ENCODE assay signal across 13 mouse cellular contexts in genomic region chr12:71980746-71981145, GRCm38 (mm10).
DNase-seq lines count a peak whose midpoint lies in the region; ATAC-seq and TF ChIP-seq lines count a peak whose summit lies in the region.
"Had no signal": no experiment of that assay in that cellular context is flagged by ENCODE, and none has a peak within 500 bp of the region (broad histone marks: within the 10 kb centered on the region; RNA-seq: fewer than 3 reads in every experiment).

No protein-coding gene starts in this region.

- TF ChIP-seq EP300 in heart, adult 2 months (IDR thresholded peaks at IDR 0.05; ENCODE audit: insufficient read depth, low read depth, low read length) = no peak

- H3K27ac ChIP-seq in heart, adult 2 months = peak overlapping the region; percentile 86
- peak overlapping the region; percentile 75 for H3K27ac ChIP-seq in lung, embryonic 15.5 days
- H3K27ac ChIP-seq in embryonic facial prominence, embryonic 15.5 days (replicated peaks) = peak overlapping the region; percentile 78
- H3K27ac ChIP-seq: limb, embryonic 13.5 days; macrophage had no signal

- H3K27me3 ChIP-seq in heart, adult 2 months (ENCODE audit: control insufficient read depth, insufficient read depth, low read length) = no peaks in the 10 kb centered on the region
- no peaks in the 10 kb centered on the region for H3K27me3 ChIP-seq in lung, embryonic 15.5 days
- H3K27me3 ChIP-seq in embryonic facial prominence, embryonic 15.5 days = no peaks in the 10 kb centered on the region
- H3K27me3 ChIP-seq: limb, embryonic 13.5 days had no signal

- no peak for TF ChIP-seq POLR2A in heart, adult 2 months (IDR thresholded peaks at IDR 0.05; ENCODE audit: insufficient read depth, low read depth, low read length)

- intact Hi-C loops in heart, adult 2 months (cut with DNase I) = no loop called here
- intact Hi-C loops in heart, postnatal 14 days (cut with DNase I) = loop anchor here (5.0 kb wide), 1 partner anchor 213 kb away; no protein-coding TSS in a partner anchor

- peaks cover 20% of the 10 kb centered on the region for H3K4me1 ChIP-seq in heart, adult 2 months (ENCODE audit: control insufficient read depth, insufficient read depth, low read length)
- H3K4me1 ChIP-seq in lung, embryonic 15.5 days = peaks cover 64% of the 10 kb centered on the region
- peaks cover 33% of the 10 kb centered on the region for H3K4me1 ChIP-seq in embryonic facial prominence, embryonic 15.5 days

- DNase-seq in heart, adult 2 months = no peak
- DNase-seq in heart, postnatal 14 days = no peak
- DNase-seq in lung, postnatal 14 days = no peak
- peak; percentile 43 for DNase-seq in lung, postnatal 10 days
- DNase-seq in thymus, postnatal 14 days = no peak
- DNase-seq: cerebellum, postnatal 25 days; gastrocnemius, postnatal 36 days; thymus, adult 2 months had no signal

- H3K79me2 ChIP-seq in heart, adult 2 months (replicated peaks; ENCODE audit: control insufficient read depth, insufficient read depth, low read length) = no peaks in the 10 kb centered on the region

- no peak for ATAC-seq in lung, embryonic 15.5 days (ENCODE audit: borderline replicate concordance, extremely low read depth, low FRiP score, low TSS enrichment)
- no peak for ATAC-seq in embryonic facial prominence, embryonic 15.5 days (ENCODE audit: insufficient number of reproducible peaks, low FRiP score, low TSS enrichment, low read depth)

- H3K4me2 ChIP-seq in lung, embryonic 15.5 days = no peak overlapping the region
- no peak overlapping the region for H3K4me2 ChIP-seq in embryonic facial prominence, embryonic 15.5 days (replicated peaks)
- H3K4me2 ChIP-seq: limb, embryonic 13.5 days had no signal

- no peaks in the 10 kb centered on the region for H3K9me3 ChIP-seq in lung, embryonic 15.5 days
- no peaks in the 10 kb centered on the region for H3K9me3 ChIP-seq in embryonic facial prominence, embryonic 15.5 days (replicated peaks)
- H3K9me3 ChIP-seq: limb, embryonic 13.5 days had no signal

- TF ChIP-seq CTCF in heart, adult 2 months (IDR thresholded peaks at IDR 0.05) = no peak

- peaks cover 38% of the 10 kb centered on the region for H3K36me3 ChIP-seq in heart, adult 2 months (ENCODE audit: control insufficient read depth, insufficient read depth, low read length)
- H3K36me3 ChIP-seq in lung, embryonic 15.5 days = peaks cover 29% of the 10 kb centered on the region
- peaks cover 34% of the 10 kb centered on the region for H3K36me3 ChIP-seq in embryonic facial prominence, embryonic 15.5 days

- H3K4me3 ChIP-seq in heart, adult 2 months = no peak overlapping the region
- H3K4me3 ChIP-seq in lung, embryonic 15.5 days = no peak overlapping the region
- H3K4me3 ChIP-seq in embryonic facial prominence, embryonic 15.5 days (replicated peaks) = no peak overlapping the region
- H3K4me3 ChIP-seq: erythroblast, embryonic 14.5 days; limb, embryonic 13.5 days had no signal

- 66% methylated on average over 11 of the region's 11 CpGs for WGBS in heart, adult 2 months
- 66% methylated on average over 11 of the region's 11 CpGs for WGBS in lung, embryonic 15.5 days
- WGBS in embryonic facial prominence, embryonic 15.5 days = 68% methylated on average over 11 of the region's 11 CpGs

- 0 out of 2 replicates have a peak overlapping the region, but pooled peaks have one; percentile 17 for H3K9ac ChIP-seq in heart, adult 2 months (ENCODE audit: low read depth, low read length)
- no peak overlapping the region for H3K9ac ChIP-seq in lung, embryonic 15.5 days
- H3K9ac ChIP-seq in embryonic facial prominence, embryonic 15.5 days = no peak overlapping the region
- H3K9ac ChIP-seq: limb, embryonic 13.5 days had no signal
